Mouse (Mus musculus): Measurements from ENCODE around the gene Pnkd. TPM values are rescaled to one million over a fixed set of nuclear protein-coding genes. Genes with fewer than 3 reads are reported as not detected.
"Not testable (repeated sequence)": the region's sequence is repeated elsewhere in the genome, so short reads cannot be mapped to it uniquely, and the experiment has no call there.

The Pnkd gene
- total and polyA plus RNA-seq, 3 experiments = 45.5 to 318 (median 154) TPM

DNA sequence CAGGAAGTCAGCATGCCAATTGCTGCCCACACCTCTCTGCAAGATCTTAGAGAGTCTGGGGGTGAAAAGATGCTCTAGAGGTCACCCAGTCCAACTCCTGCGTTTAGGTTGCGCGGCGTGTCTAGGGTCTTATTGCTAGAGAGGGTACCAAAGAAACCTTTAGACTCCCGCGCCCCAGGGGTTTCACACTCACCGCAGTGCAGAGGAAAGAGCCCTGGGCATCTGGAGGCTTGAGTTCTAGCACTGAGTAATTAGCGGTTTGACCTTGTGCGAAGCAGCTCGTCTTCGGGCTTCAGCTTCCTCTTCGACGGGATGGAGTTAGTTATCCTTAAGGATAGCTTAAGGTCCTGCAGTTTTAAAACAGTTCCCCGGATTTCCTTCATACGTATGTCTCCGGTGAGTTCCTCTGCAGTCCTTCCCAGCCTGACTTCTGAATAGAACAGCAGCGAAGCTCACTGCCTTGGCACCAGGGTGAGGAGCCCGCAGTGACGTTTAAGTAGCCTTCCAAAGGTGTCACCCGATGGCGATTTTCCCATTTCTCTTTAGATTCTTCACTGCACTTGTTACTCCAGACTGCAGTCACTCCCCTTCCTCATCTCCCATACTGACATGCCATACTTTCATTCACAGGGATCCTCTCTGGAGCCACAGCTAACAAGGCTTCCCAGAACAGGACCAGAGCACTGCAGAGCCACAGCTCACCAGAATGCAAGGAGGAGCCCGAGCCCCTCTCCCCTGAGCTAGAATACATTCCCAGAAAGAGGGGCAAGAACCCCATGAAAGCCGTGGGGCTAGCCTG is 681 bp downstream of the Pnkd start:
- peak overlapping the region; percentile 66 to 84 (median 81) for H3K4me3 ChIP-seq (replicated peaks in 1 of 3; ENCODE audit: low read depth in 2 of 3, low read length in 2 of 3, poor library complexity in 1 of 3)
- in situ Hi-C loops (cut with MboI; ENCODE audit: low pct_ligation_motif_present, low pct_unique_long_range_greater_than_20kb, low sequenced_read_pairs) = no loop called here
- TF ChIP-seq MAZ (IDR thresholded peaks at IDR 0.05; ENCODE audit: low read depth, low read length) (no peak), NRF1 (IDR thresholded peaks at IDR 0.05; ENCODE audit: low read depth, low read length) (no peak), MYC (IDR thresholded peaks at IDR 0.05; ENCODE audit: low read depth, low read length) (peak; percentile 19; the same call in 1 of the 2 replicates), POLR2AphosphoS2 (IDR thresholded peaks at IDR 0.05; ENCODE audit: low read depth, low read length) (peak; percentile 39; the same call in 1 of the 2 replicates), PAX5 (IDR thresholded peaks at IDR 0.05; ENCODE audit: low read length) (no peak), JUN (IDR thresholded peaks at IDR 0.05; ENCODE audit: insufficient read depth, low read depth, low read length) (no peak), USF2 (conservative IDR thresholded peaks at IDR 0.05; ENCODE audit: low read depth, low read length) (no peak), ZKSCAN1 (IDR thresholded peaks at IDR 0.05; ENCODE audit: borderline replicate concordance, low read depth, low read length) (no peak), BHLHE40 (IDR thresholded peaks at IDR 0.05; ENCODE audit: low read depth, low read length) (no peak), POLR2A (IDR thresholded peaks at IDR 0.05; ENCODE audit: low read depth, low read length) (no peak)
- H3K4me2 ChIP-seq (ENCODE audit: insufficient read depth, low read depth, poor library complexity, severe bottlenecking) = peak overlapping the region; percentile 96
- H3K9me3 ChIP-seq (replicated peaks; ENCODE audit: low read length) = no peaks in the 10 kb centered on the region
- peaks cover 10 to 69% of the 10 kb centered on the region in 2 experiments for H3K4me1 ChIP-seq (ENCODE audit: control insufficient read depth in 1 of 2, insufficient read depth in 2 of 2)
- no peaks in the 10 kb centered on the region for H3K27me3 ChIP-seq (replicated peaks)
- peak; percentile 30 for DNase-seq (ENCODE audit: extremely low read depth)
- dilution Hi-C loops (cut with MboI; ENCODE audit: extremely low pct_ligation_motif_present, extremely low pct_unique_long_range_greater_than_20kb, low sequenced_read_pairs) = no loop called here
- H3K79me2 ChIP-seq (replicated peaks; ENCODE audit: control insufficient read depth, extremely low read depth, insufficient read depth, poor library complexity, severe bottlenecking) = peaks cover 18% of the 10 kb centered on the region
- peak overlapping the region; percentile 6; the same call in 1 of the 2 replicates for H3K27ac ChIP-seq (ENCODE audit: insufficient read depth, low read depth)
- peaks cover 46 to 63% of the 10 kb centered on the region in 2 experiments for H3K36me3 ChIP-seq (replicated peaks in 1 of 2; ENCODE audit: control insufficient read depth in 1 of 2, insufficient read depth in 1 of 2, low read length in 1 of 2)
- H3K9ac ChIP-seq (ENCODE audit: insufficient read depth, low read depth) = peak overlapping the region; percentile 85

DNA sequence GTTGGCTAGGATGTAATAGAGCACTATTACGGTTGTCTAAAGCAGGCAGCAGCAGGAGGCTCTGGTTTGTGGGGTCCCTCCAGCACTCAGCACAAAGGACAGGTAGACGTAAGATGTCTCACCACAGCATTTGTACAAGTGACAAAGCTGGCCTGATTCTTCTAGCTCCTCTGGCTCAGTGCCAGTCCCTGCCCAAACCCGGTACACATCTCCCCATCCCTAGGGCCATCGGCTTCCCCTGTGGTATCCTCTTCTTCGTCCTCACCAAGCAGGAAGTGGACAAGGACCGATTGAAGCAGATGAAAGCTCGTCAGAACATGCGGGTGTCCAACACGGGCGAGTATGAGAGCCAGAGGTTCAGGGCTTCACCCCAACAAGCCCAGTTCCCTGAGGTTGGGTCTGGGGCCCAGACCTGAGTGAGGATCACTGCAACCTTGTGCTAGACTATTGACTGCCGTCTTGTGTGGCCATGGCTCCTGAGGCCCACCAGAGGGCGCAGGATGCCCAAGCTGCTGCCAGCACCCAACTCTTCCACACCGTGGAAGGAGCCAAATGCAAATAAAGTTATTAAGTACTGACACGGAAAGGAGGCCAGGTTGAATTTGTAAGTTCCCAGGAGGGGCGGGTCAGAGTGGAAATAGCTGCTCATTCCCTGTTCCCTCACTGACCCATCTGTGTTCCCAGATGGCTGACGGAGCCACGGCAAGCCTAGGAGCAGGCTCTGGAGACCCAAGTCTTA is 2.3 kb downstream of the Pnkd start:
- H3K27me3 ChIP-seq (replicated peaks); dilution Hi-C loops (cut with MboI; ENCODE audit: extremely low pct_ligation_motif_present, extremely low pct_unique_long_range_greater_than_20kb, low sequenced_read_pairs); H3K4me3 ChIP-seq (replicated peaks in 1 of 3; ENCODE audit: low read depth in 2 of 3, low read length in 2 of 3, poor library complexity in 1 of 3); H3K4me2 ChIP-seq (ENCODE audit: insufficient read depth, low read depth, poor library complexity, severe bottlenecking); H3K9me3 ChIP-seq (replicated peaks; ENCODE audit: low read length); in situ Hi-C loops (cut with MboI; ENCODE audit: low pct_ligation_motif_present, low pct_unique_long_range_greater_than_20kb, low sequenced_read_pairs); H3K9ac ChIP-seq (ENCODE audit: insufficient read depth, low read depth): not testable (repeated sequence)
- Histone ChIP-seq H3K4me1 (ENCODE audit: control insufficient read depth in 1 of 2, insufficient read depth in 2 of 2) (peaks cover 10 to 69% of the 10 kb centered on the region in 2 experiments), H3K27ac (ENCODE audit: insufficient read depth, low read depth) (peak overlapping the region; percentile 30; the same call in 1 of the 2 replicates), H3K79me2 (replicated peaks; ENCODE audit: control insufficient read depth, extremely low read depth, insufficient read depth, poor library complexity, severe bottlenecking) (peaks cover 18% of the 10 kb centered on the region), H3K36me3 (replicated peaks in 1 of 2; ENCODE audit: control insufficient read depth in 1 of 2, insufficient read depth in 1 of 2, low read length in 1 of 2) (peaks cover 45 to 63% of the 10 kb centered on the region in 2 experiments)
- peak; percentile 49 for DNase-seq (ENCODE audit: extremely low read depth)
- peak; percentile 17; the same call in 1 of the 2 replicates for TF ChIP-seq SMC3 (IDR thresholded peaks at IDR 0.05; ENCODE audit: low read depth, low read length)
- TF ChIP-seq CTCF (conservative IDR thresholded peaks at IDR 0.05 in 1 of 2, IDR thresholded peaks at IDR 0.05 in 1 of 2; ENCODE audit: low read depth in 2 of 2, low read length in 2 of 2) = peak in 1 of 2 experiments; percentile 32; a peak in 1 of 4 replicates
- 0 out of 2 replicates have a peak, but pooled peaks have one; percentile 12 for TF ChIP-seq ELF1 (IDR thresholded peaks at IDR 0.05; ENCODE audit: low read depth, low read length)
